Mouse (Mus musculus): ENCODE measurements around the gene Nudt5. TPM values are rescaled to one million over a fixed set of nuclear protein-coding genes. Genes with fewer than 3 reads are reported as not detected.

Gene Nudt5
- total and polyA plus RNA-seq, 3 experiments = 82.1 to 141 TPM; not detected in 1

DNA sequence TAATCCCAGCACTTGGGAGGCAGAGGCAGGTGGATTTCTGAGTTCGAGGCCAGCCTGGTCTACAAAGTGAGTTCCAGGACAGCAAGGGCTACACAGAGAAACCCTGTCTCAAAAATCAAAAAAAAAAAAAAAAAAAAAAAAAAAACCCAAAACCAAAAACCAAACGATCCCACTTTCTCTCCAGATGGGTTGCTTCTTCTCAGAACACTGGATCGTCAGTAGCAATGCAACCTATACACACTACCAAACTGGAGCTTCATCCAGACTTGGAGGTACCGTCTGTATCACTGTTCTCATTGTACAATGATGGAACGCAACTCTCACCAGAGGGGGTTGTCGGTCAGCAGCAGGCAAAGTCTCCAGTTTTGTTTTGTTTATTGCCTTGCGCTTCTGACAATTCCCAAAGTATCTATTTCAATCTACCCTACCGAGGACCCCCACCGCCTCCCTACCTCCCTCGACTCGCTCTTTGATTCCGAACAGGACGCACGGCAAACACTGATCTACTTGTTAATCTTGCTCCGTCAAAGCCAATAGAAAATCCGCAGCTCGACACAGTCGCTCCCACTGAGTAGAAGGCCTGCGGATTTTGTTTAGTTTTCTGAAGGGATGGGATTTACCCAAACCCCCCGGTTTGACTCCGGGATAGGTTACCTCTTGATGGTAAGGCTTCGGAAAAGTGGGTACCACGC lies 492 bp upstream of the Nudt5 start:
- Histone ChIP-seq H3K27me3 (ENCODE audit: control insufficient read depth in 1 of 2, insufficient read depth in 2 of 2, low read length in 2 of 2) (no peaks in the 10 kb centered on the region), H3K9ac (ENCODE audit: control insufficient read depth, low read depth, low read length, poor library complexity, severe bottlenecking) (peak overlapping the region; percentile 94), H3K4me1 (ENCODE audit: control insufficient read depth in 1 of 2, insufficient read depth in 2 of 2, low read length in 2 of 2) (peaks cover 5 to 9% of the 10 kb centered on the region in 2 experiments), H3K79me2 (ENCODE audit: control insufficient read depth, insufficient read depth, low read length, poor library complexity) (peaks cover 44% of the 10 kb centered on the region), H3K4me3 (ENCODE audit: control insufficient read depth in 1 of 2, insufficient read depth in 1 of 2, low read depth in 2 of 2, low read length in 2 of 2) (peak overlapping the region; percentile 57 to 96), H3K27ac (ENCODE audit: control insufficient read depth, low read depth, low read length) (peak overlapping the region; percentile 97), H3K9me3 (replicated peaks; ENCODE audit: insufficient read depth, low read length) (no peaks in the 10 kb centered on the region), H3K36me3 (ENCODE audit: control insufficient read depth in 1 of 2, insufficient read depth in 2 of 2, low read length in 2 of 2) (peaks cover 0 to 30% of the 10 kb centered on the region in 2 experiments; a peak in 2 of 4 replicates)
- no peak for DNase-seq (ENCODE audit: low read depth, low spot score)
- TF ChIP-seq MYC (IDR thresholded peaks at IDR 0.05; ENCODE audit: low read depth, low read length) = no peak
- peak; percentile 61; the same call in 1 of the 2 replicates for TF ChIP-seq ZNF384 (IDR thresholded peaks at IDR 0.05; ENCODE audit: low read depth, low read length)
- no peak for TF ChIP-seq USF1 (IDR thresholded peaks at IDR 0.05; ENCODE audit: low read depth, low read length)
- 0 out of 2 replicates have a peak, but pooled peaks have one; percentile 17 for TF ChIP-seq CHD1 (IDR thresholded peaks at IDR 0.05; ENCODE audit: low read depth, low read length)
- TF ChIP-seq POLR2A (IDR thresholded peaks at IDR 0.05; ENCODE audit: control insufficient read depth in 1 of 2, insufficient read depth in 1 of 2, low read depth in 1 of 2, low read length in 2 of 2, poor library complexity in 1 of 2) = 0 out of 4 replicates have a peak, but pooled peaks of 1 of the 2 experiments have one; percentile 2
- no peak for TF ChIP-seq MAZ (IDR thresholded peaks at IDR 0.05; ENCODE audit: low read depth, low read length)
- TF ChIP-seq ZKSCAN1 (IDR thresholded peaks at IDR 0.05; ENCODE audit: low read depth, low read length) = no peak
- TF ChIP-seq RCOR1 (IDR thresholded peaks at IDR 0.05; ENCODE audit: low read depth, low read length) = no peak
- no peak; the same call in 1 of the 2 replicates for TF ChIP-seq MXI1 (IDR thresholded peaks at IDR 0.05; ENCODE audit: low read depth, low read length)
- no peak for TF ChIP-seq TCF12 (IDR thresholded peaks at IDR 0.05; ENCODE audit: low read depth, low read length)
- TF ChIP-seq MAX (IDR thresholded peaks at IDR 0.05; ENCODE audit: low read length) = no peak

DNA sequence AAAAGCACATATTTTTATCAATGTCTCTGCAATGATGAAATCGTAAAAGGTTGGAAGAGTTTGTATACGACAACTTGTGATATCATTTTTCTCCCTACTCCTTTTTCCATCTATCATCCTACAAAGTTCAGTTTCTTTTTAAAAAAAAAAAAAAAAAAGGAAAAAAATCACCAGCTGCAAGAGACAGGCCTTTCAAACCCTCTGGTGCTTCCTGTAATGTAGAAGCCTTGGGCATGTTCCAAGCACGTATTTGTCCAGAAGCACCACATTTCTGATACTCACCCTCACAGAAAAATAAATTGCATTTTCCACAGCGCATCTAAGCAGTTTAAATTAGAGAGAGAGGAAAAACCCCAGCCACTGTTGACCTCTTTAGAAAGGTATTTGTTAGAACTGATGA lies 1.0 kb downstream of the Nudt5 start:
- H3K4me1 ChIP-seq (ENCODE audit: control insufficient read depth in 1 of 2, insufficient read depth in 2 of 2, low read length in 2 of 2) = peaks cover 5 to 9% of the 10 kb centered on the region in 2 experiments
- TF ChIP-seq MAFK (IDR thresholded peaks at IDR 0.05; ENCODE audit: borderline replicate concordance, low read depth, low read length) (no peak), TBP (IDR thresholded peaks at IDR 0.05; ENCODE audit: low read depth, low read length) (0 out of 2 replicates have a peak, but pooled peaks have one; percentile 34)

DNA sequence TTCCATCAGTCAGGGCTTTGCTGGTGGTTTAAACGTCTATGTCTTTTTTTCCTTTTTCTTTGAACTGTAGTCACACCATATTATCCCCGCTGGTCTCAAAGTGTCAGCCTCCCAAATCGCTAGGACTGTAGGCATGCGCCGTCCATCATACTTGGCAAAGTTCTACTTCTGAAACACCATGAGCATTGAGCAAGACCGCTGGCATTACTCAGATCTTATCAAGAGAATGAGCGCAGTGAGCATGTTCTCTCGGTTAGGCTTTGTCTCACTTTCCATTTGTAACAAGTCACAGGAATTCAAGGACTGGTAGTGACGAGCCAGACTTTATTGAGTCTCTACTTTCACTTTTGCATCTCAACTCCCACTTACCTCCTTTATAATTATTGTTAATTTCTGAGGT lies 6.3 kb downstream of the Nudt5 start:
- H3K4me1 ChIP-seq (ENCODE audit: control insufficient read depth in 1 of 2, insufficient read depth in 2 of 2, low read length in 2 of 2) = peaks cover 4 to 9% of the 10 kb centered on the region in 2 experiments
- no peak overlapping the region for H3K27ac ChIP-seq (ENCODE audit: control insufficient read depth, low read depth, low read length)
- H3K9ac ChIP-seq (ENCODE audit: control insufficient read depth, low read depth, low read length, poor library complexity, severe bottlenecking) = no peak overlapping the region
- DNase-seq (ENCODE audit: low read depth, low spot score) = no peak
- H3K79me2 ChIP-seq (ENCODE audit: control insufficient read depth, insufficient read depth, low read length, poor library complexity) = peaks cover 49% of the 10 kb centered on the region
- H3K4me3 ChIP-seq (ENCODE audit: control insufficient read depth in 1 of 2, insufficient read depth in 1 of 2, low read depth in 2 of 2, low read length in 2 of 2) = no peak overlapping the region
- TF ChIP-seq GABPA (IDR thresholded peaks at IDR 0.05; ENCODE audit: low read depth, low read length) (no peak), ZMIZ1 (IDR thresholded peaks at IDR 0.05; ENCODE audit: low read depth, low read length) (no peak), MYC (IDR thresholded peaks at IDR 0.05; ENCODE audit: low read depth, low read length) (no peak), ZC3H11A (IDR thresholded peaks at IDR 0.05; ENCODE audit: low read depth, low read length) (no peak), GATA1 (IDR thresholded peaks at IDR 0.05; ENCODE audit: low read depth, low read length) (no peak), CHD1 (IDR thresholded peaks at IDR 0.05; ENCODE audit: low read depth, low read length) (no peak), MAFK (IDR thresholded peaks at IDR 0.05; ENCODE audit: borderline replicate concordance, low read depth, low read length) (no peak), CHD2 (IDR thresholded peaks at IDR 0.05; ENCODE audit: low read length) (no peak), MXI1 (IDR thresholded peaks at IDR 0.05; ENCODE audit: low read depth, low read length) (no peak), SIN3A (IDR thresholded peaks at IDR 0.05; ENCODE audit: low read length) (no peak), RAD21 (IDR thresholded peaks at IDR 0.05; ENCODE audit: low read depth, low read length) (no peak), ZKSCAN1 (IDR thresholded peaks at IDR 0.05; ENCODE audit: low read depth, low read length) (no peak)
- H3K27me3 ChIP-seq (ENCODE audit: control insufficient read depth in 1 of 2, insufficient read depth in 2 of 2, low read length in 2 of 2) = no peaks in the 10 kb centered on the region
- peaks cover 7 to 31% of the 10 kb centered on the region in 2 experiments for H3K36me3 ChIP-seq (ENCODE audit: control insufficient read depth in 1 of 2, insufficient read depth in 2 of 2, low read length in 2 of 2)
- no peaks in the 10 kb centered on the region for H3K9me3 ChIP-seq (replicated peaks; ENCODE audit: insufficient read depth, low read length)

More for the DNA sequence above, 1.0 kb downstream of the Nudt5 start:
- Histone ChIP-seq H3K27ac (ENCODE audit: control insufficient read depth, low read depth, low read length) (peak overlapping the region; percentile 97), H3K9me3 (replicated peaks; ENCODE audit: insufficient read depth, low read length) (no peaks in the 10 kb centered on the region), H3K9ac (ENCODE audit: control insufficient read depth, low read depth, low read length, poor library complexity, severe bottlenecking) (peak overlapping the region; percentile 94), H3K79me2 (ENCODE audit: control insufficient read depth, insufficient read depth, low read length, poor library complexity) (peaks cover 56% of the 10 kb centered on the region), H3K36me3 (ENCODE audit: control insufficient read depth in 1 of 2, insufficient read depth in 2 of 2, low read length in 2 of 2) (peaks cover 6 to 30% of the 10 kb centered on the region in 2 experiments), H3K4me3 (ENCODE audit: control insufficient read depth in 1 of 2, insufficient read depth in 1 of 2, low read depth in 2 of 2, low read length in 2 of 2) (peak overlapping the region; percentile 57 to 96), H3K27me3 (ENCODE audit: control insufficient read depth in 1 of 2, insufficient read depth in 2 of 2, low read length in 2 of 2) (no peaks in the 10 kb centered on the region)
- DNase-seq (ENCODE audit: low read depth, low spot score) = peak; percentile 51
